Mouse (Mus musculus): ENCODE results near the gene Ptprg.

The Ptprg gene

GRCm38 (mm10) chr14:11564456-11564855, 11.1 kb downstream of the Ptprg start:
- DNase-seq (ENCODE audit: low spot score in 2 of 2), result no peak

GRCm38 (mm10) chr14:11565283-11565682, 12.0 kb downstream of the Ptprg start:
- no peak for DNase-seq (ENCODE audit: low spot score in 2 of 2)

DNA sequence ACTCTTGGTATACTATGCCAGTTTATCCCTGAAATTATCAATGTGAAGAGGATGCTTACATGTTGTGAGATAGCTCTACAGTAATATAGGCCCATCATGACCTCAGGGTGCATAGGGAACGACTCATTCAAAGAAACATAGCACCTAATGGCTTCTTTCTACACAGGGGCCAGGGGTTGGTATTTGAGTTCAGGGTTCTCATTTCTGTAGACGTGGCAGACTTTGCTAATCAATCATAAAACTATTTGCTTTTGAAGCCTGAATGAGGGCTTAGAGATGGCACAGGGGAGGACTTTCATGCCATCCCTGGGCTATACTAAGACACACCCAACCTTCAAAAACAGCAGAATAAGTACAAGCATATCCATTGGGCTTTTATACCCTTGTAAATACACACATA, 16.4 kb downstream of the Ptprg start:
- no peak for DNase-seq (ENCODE audit: low spot score in 2 of 2)

DNA sequence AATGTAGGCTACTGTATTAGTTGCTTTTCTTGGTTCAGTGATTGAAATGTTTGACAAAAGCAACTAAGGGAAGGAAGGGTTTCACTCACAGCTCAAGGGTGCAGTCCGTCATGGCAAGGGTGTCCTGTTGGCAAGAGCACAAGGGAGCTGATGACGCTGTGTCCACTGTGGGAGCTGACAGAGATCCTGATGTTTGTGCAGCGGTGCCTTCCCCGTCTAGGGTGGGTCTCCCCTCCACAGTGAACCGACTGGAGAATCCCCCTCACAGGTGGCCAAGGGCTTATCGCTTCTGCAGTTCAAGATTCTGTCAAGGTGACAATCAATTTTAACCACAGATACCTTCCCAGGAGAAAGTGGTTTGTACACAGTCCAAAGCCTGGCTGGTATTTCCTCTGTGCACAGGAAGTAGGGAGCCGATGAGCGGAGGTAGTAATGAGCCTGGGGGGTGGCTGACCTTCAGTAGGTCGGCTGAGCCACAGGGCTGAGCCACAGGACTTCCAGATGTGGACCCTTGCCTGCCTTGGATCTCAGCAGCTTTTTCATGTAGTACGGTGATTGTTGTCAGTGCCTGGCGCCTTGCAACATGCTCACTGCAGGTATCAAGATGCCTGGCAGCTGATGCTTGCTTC, 18.5 kb downstream of the Ptprg start:
- no peak for DNase-seq (ENCODE audit: low spot score in 2 of 2)

- no peak for DNase-seq (ENCODE audit: low spot score in 2 of 2)
Measured at GRCm38 (mm10) chr14:11572395-11572784, 19.1 kb downstream of the Ptprg start.

GRCm38 (mm10) chr14:11573710-11574109, 20.4 kb downstream of the Ptprg start:
- DNase-seq (ENCODE audit: low spot score in 2 of 2), result no peak

GRCm38 (mm10) chr14:11577276-11577909, 24.1 kb downstream of the Ptprg start:
- DNase-seq (ENCODE audit: low spot score in 2 of 2), result no peak

DNA sequence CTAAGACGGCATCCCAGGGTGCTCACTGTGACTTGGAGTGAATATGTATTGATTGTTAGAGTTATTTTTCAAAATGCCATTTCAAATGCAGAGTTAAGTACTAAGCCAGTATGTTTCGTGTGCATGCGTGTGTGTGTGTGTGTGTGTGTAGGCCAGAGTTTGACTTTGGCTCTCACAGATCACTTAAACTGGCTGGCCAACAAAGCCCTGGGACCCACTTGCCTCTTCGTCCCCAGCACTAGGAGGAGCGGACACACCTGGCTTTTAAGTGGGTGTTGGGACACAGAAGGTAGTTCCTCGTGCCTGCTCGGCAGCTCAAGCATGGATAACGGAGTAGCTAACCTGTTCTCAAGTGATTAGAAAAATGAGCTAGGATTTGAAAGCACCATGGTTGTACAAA, 24.6 kb downstream of the Ptprg start:
- no peak for DNase-seq (ENCODE audit: low spot score in 2 of 2)

- DNase-seq (ENCODE audit: low spot score in 2 of 2), result no peak
Measured at GRCm38 (mm10) chr14:11578492-11578967, 25.2 kb downstream of the Ptprg start.

DNA sequence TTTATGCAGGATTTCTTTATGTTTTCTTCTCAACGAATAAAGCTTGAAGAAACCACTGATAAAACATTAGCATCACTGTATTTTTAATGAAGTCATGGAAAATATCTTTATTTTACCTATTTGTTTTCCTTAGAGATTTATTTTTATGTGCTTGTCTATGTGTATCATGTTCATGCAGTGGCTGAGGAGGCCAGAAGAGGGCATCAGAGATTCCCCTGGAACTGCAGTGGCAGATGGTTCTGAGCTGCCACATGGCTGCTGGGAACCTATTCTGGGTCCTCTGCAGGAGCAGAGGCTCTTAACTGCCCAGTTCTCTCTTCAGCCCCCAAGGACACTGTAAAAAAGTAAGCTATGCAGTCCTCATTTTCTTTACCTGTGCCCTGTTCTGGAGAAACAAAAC, 26.6 kb downstream of the Ptprg start:
- no peak for DNase-seq (ENCODE audit: low spot score in 2 of 2)

DNA sequence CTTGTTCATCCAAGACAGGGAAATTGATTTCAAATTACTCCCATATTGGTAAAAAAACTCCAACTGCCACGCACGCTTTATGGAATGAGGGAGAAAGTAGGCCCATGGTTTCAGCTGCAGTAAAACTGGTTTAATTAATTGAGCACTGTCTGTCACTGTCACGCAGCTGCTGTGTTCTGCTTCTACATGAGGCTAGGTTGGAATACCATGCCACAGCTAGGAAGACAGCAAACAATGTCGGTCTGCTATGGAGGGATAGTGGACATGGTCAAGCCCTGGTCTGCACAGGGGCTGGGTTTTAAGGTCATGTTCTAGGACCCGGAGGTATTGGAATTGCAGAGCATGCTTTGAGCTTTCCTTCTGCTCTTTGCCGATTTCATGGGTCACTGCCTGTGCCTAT, 30.9 kb downstream of the Ptprg start:
- no peak for DNase-seq (ENCODE audit: low spot score in 2 of 2)

DNA sequence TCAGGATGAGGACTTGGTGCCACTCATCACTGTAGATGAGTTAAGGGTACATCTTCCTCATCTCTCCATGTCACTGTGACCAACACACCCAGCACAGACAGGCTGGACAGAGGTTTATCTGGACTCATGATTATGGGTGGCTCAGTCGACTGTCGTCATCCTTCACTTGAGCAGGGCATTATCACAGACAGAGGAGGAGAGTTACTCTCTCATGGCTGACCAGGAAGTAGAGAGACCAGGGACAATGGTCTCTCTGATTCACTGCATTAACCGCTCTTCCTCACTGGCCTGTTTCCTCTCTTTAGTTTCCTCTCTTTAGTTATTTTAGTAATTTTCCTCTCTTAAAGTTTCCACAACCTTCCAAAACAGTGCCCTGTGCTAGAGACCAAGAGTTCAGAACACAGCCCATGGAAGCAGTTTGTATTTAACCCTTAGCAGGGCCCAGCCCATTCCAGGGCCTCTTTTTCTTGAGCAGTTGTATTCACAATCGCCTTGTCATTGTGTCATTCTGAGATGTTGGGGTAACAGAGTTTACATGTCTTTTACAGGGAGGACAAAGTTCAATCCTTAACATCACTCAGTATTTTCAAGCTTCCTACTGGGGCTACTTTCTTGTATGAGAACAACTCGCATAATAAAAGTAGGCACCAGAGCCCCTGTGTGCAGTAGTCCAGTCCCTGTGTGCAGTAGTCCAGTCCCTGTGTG, 31.7 kb downstream of the Ptprg start:
- DNase-seq (ENCODE audit: low spot score in 2 of 2), result no peak

DNA sequence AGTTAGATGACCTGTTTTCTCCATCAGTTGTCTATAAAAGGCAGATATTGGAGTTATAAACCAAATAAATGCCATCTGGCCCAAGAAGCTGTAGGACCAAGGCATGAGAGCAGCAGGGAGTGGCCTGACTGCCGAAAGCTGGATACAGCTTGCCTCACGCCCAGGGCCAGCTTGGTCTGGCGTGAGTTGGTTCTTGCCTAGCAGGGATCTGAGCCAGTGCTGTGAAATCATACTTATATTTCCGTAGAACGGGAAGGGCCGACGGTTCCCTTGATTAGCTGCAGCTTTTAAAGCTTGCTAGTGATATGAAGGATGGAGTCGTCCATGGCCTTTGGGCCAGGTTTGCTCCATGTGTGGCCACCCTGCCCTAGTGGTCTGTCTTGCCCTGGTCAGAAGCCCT, 37.1 kb downstream of the Ptprg start:
- no peak for DNase-seq (ENCODE audit: low spot score in 2 of 2)

DNA sequence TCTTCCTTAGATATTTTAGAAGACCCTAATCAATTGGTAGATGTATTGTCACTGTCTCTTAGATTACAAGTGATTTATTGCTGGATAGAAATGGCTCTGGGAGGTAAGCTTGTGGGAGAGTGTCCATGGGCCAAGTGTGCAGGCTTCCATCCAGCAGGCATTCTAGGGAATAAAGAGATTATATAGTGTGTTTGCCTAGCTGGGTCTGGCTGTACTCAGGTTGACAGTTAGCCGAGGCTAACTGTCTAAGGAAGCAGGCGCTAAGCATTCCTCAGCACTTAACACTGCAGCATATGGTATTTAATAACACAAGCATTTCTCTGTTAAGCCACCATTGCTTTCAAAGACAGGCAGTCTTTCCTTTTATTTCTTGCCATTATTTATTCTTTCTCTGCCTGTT, 39.3 kb downstream of the Ptprg start:
- no peak for DNase-seq (ENCODE audit: low spot score in 2 of 2)

DNA sequence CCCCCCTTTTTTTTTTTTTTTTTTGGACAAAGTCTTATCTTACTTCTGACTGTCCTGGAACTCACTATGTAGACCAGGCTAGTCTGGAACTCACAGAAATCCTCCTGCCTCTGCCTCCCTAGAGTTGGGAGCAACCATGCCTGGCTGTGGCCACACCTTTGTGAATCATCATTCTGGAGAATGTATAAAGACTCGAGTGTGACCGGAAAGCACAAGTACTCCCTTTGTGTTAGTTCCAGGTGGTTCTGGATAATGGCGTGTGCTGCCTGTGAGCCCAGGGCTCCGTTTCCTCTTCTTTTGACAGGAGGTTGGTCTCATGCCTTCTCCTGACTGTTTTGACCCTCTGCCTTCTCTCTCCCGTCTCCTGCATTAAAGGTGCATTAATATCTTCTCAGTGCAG, 41.0 kb downstream of the Ptprg start:
- DNase-seq (ENCODE audit: low spot score in 2 of 2), result no peak

- no peak for DNase-seq (ENCODE audit: low spot score in 2 of 2)
Measured at GRCm38 (mm10) chr14:11604133-11604865, 51.0 kb downstream of the Ptprg start.

- DNase-seq (ENCODE audit: low spot score in 2 of 2), result no peak
Measured at GRCm38 (mm10) chr14:11608366-11608765, 55.0 kb downstream of the Ptprg start.

DNA sequence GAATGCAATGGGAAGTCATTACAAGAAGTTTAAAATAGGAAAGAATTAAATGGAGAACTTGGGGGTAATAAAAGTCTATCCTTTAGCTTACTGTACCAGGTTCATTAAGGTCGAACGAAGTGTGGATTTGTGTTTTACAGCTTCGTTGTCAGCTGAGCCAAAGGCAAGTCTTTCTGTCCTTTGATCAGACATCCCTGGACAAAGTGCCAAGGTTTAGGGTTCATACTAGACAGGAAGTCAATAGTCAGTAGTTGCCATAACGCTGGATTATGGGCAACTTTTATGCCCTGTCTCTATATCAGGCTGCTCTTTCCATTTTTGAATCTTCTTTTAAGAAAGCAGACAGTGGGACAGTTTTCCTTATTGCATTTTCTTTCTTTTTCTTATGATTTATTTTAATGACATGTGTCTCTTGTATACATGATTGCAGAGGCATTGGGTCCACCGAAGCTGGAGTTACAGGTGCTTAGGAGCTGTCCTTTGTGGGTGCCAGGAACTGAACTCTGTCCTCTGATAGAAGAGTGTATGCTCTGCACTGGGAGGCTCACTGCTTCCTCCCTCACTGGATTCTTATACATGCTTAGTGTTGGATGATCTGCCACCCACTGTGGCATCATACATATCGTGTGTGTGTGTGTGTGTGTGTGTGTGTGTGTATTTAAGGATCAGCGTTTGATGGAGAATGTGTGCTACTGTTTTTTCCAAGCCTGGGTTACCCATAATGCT, 56.7 kb downstream of the Ptprg start:
- DNase-seq (ENCODE audit: low spot score in 2 of 2), result no peak

GRCm38 (mm10) chr14:11612426-11612825, 59.1 kb downstream of the Ptprg start:
- DNase-seq (ENCODE audit: low spot score in 2 of 2), result no peak

- no peak for DNase-seq (ENCODE audit: low spot score in 2 of 2)
Measured at GRCm38 (mm10) chr14:11613146-11613545, 59.8 kb downstream of the Ptprg start.

GRCm38 (mm10) chr14:11615697-11616096, 62.4 kb downstream of the Ptprg start:
- no peak for DNase-seq (ENCODE audit: low spot score in 2 of 2)

GRCm38 (mm10) chr14:11617362-11617761, 64.0 kb downstream of the Ptprg start:
- DNase-seq (ENCODE audit: low spot score in 2 of 2), result peak in 1 of 2 experiments; percentile 20
